Mouse (Mus musculus): ENCODE measurements at regions not wholly inside any gene's neighbourhood (a gene's known extent, or its start where the extent isn't known, plus 50 kb on each side); places are given as distances from the start of the nearest gene placed in this dataset.
A peak's percentile ranks its signal among the peaks of the same experiment; 100 is the strongest.
"Not testable (repeated sequence)": the region's sequence is repeated elsewhere in the genome, so short reads cannot be mapped to it uniquely, and the experiment has no call there.

DNA sequence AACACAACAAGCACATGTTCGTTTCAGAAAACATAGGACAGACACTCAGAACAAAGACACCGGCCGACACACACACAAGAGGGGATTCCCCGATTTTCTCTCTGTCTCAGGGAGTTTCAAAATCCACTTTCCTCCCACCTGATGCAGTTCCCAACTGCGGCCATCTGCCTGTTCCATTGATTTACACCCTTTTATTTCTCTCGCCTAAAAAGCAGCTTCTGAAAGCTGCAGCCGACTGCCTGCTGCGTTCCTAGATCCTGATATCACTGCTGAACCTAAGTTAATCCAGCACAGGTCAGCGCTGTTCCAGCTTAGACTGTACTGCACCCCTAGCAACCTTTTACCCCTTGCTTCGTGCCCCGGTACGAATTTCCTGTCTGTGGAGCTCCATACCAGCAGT lies 237.0 kb downstream of the Impad1 start:
- peak; percentile 4 for DNase-seq (ENCODE audit: low spot score)

DNA sequence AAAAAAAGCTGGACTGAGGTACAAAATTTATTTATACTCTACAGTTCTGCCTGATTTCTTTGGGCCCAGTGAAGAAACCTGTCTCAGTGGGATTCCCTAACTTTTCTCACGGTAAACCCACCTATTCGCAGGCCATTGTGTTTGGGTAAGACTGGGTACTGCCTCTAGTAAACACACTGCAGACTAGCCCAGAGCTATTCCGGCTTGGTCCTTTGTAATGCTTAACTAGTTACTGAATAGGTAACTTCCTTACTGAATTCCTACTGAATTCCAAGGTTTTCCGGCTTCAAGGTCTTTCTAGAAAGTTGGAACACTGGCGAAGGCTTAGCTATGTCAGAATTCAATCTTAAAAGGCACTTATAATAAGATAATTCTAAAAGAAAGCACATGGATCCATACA lies 242.9 kb downstream of the Impad1 start:
- DNase-seq (ENCODE audit: low spot score): no peak

- DNase-seq (ENCODE audit: low spot score): no peak
Measured at GRCm38 (mm10) chr4:4549893-4550292, 243.3 kb downstream of the Impad1 start.

DNA sequence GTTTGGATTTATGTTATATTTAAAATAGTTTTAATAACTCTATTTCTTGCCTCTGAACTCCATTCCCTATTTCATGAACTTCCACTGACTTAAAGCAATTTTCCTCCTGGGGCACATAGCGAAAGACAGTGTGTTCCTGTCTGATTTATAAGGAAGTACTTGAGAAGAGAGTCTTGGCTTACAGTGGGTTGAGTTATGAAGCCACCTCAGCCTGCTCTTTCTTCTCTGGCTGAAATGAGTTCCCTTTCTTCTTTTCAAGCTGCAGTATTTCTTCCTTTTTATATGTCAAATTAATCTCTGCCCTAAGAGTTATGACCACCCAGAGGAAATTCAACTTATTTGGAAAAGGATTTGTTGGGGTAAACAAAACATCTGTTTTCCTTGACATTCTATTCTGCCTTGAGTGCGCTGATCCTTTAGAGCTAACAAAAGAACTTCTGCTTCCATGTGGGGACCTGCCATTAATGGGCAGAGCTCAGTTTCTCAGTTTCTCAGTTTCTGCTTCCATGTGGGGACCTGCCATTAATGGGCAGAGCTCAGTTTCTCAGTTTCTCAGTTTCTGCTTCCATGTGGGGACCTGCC lies 255.9 kb downstream of the Impad1 start:
- DNase-seq (ENCODE audit: low spot score): no peak

DNA sequence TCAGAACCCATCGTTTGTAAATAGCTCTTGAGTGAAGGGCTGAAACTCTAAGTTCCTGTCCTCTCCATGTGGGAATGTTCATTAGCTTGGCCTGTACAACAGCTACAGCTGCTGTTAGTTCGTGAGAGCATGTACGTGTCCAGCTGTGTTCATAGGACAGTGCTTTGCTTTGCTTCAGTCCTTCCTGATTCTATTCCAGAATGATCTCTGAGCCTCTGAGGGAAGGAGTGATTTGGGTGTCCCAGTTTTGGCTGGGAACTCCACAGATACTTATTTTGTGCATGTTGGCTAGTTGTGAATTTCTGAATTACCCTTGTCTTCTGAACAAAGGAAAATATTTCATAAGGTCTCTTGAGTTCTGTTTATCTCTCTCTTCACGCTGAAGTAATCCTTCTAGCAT lies 261.0 kb downstream of the Impad1 start:
- no peak for DNase-seq (ENCODE audit: low spot score)

- DNase-seq (ENCODE audit: low spot score): no peak
Measured at GRCm38 (mm10) chr4:4528311-4528710, 264.8 kb downstream of the Impad1 start.

- no peak for DNase-seq (ENCODE audit: low spot score)
Measured at GRCm38 (mm10) chr4:4521757-4522156, 271.4 kb downstream of the Impad1 start.

- no peak for DNase-seq (ENCODE audit: low spot score)
Measured at GRCm38 (mm10) chr4:4518741-4519140, 274.4 kb downstream of the Impad1 start.

DNA sequence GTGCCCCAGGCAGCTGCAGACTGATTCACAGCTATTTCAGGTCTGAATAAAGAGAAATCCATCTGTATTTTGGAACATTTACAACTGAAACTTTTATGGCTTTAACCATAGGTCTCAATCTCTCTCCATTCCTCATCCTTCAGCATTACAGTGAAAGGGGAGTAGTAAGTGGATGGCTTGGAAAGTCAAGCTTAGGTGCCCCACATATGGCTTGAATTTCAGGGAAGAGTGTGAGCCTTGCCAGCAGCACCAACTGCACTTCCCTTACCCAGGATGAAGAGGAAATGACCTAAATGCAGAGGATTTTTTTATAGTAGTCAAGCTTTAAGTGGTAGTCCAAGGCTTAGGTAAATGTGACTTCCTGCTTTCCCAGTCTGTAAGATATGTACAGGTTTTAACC lies 279.8 kb downstream of the Impad1 start:
- DNase-seq (ENCODE audit: low spot score): no peak

GRCm38 (mm10) chr4:4510180-4510920 lies 282.8 kb downstream of the Impad1 start:
- DNase-seq (ENCODE audit: low spot score): no peak

DNA sequence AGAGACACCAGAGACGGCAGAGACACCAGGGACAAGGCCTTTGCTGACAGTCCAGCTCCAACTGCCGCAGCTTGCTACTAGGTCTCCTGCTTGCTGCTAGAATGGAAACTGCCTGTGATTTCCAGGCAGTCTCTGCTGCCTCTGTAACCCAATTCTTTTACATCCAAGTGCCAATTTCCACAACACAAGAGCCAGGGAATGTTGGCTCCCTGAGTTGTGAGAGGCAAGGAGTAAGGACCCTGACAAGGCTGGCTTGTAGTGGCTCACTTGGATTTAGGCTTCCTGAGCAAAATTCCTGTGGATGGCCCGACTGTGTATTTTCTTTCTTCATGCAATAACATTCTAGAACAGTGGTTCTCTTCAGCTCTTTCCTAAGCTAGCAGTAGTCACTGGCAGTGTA lies 283.9 kb downstream of the Impad1 start:
- peak; percentile 5 for DNase-seq (ENCODE audit: low spot score)

DNA sequence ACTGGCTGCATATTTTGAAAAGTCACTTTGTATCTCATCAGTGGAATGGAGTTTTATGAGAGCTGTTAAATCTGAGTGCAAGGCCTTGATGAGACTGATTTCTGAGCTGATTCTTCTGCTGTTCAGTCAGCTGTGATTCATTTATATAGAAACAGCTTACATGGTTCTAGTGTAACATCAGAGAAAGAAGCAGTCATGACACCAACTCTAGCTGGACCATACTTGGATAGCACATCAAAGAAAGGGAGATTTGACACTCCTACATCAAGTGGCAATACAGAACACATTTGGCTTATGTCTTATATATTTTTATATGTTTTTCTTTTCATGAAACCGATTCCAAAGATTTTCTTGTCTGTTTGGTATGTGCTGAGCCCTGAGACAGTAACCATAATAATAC lies 296.0 kb downstream of the Impad1 start:
- DNase-seq (ENCODE audit: low spot score): no peak

- no peak for DNase-seq (ENCODE audit: low spot score)
Measured at GRCm38 (mm10) chr4:4496181-4496580, 297.0 kb downstream of the Impad1 start.

- no peak for DNase-seq (ENCODE audit: low spot score)
Measured at GRCm38 (mm10) chr4:4465169-4465714, 327.9 kb downstream of the Impad1 start.

- DNase-seq (ENCODE audit: low spot score): no peak
Measured at GRCm38 (mm10) chr4:4464130-4464700, 328.9 kb downstream of the Impad1 start.

- DNase-seq (ENCODE audit: low spot score): no peak
Measured at GRCm38 (mm10) chr4:4459258-4459657, 333.9 kb downstream of the Impad1 start.

- DNase-seq (ENCODE audit: low spot score): no peak
Measured at GRCm38 (mm10) chr4:4450104-4450503, 343.1 kb downstream of the Impad1 start.

- peak; percentile 11 for DNase-seq (ENCODE audit: low spot score)
Measured at GRCm38 (mm10) chr4:4442650-4443049, 350.5 kb downstream of the Impad1 start.

- DNase-seq (ENCODE audit: low spot score): no peak
Measured at GRCm38 (mm10) chr4:4437559-4437958, 355.6 kb downstream of the Impad1 start.

DNA sequence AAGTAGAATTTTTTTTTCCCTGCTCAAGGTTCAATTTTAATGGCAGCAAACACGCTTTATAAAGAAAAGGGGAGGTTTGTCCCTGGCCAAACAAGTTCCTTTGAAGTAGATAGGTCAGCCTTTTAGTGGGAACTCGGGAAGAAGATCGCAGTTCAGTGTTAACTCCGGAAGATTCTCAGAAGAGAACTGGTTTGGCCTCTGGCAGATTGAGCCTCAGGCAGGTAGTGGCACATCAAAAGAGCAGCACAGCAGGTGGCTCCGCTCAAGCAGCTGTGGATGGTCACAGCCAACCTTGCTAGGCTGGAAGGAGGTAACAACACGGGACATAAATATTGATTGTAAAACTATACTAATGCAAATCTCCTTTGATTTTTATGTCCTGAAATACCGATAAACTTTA lies 347.2 kb upstream of the Sdr16c6 start:
- DNase-seq (ENCODE audit: low spot score): not testable (repeated sequence)

- DNase-seq (ENCODE audit: low spot score): no peak
Measured at GRCm38 (mm10) chr4:4403812-4404211, 326.5 kb upstream of the Sdr16c6 start.

GRCm38 (mm10) chr4:4397410-4397809 lies 320.1 kb upstream of the Sdr16c6 start:
- DNase-seq (ENCODE audit: low spot score): no peak

- no peak for DNase-seq (ENCODE audit: low spot score)
Measured at GRCm38 (mm10) chr4:4380024-4380590, 302.8 kb upstream of the Sdr16c6 start.
